Mouse (Mus musculus) brain, embryonic 14.5 days (tissue): ENCODE measurements around the gene Scd2.
"Not testable (repeated sequence)": the region's sequence is repeated elsewhere in the genome, so short reads cannot be mapped to it uniquely, and the experiment has no call there.

Experiments
- CTCF ChIP-seq: fragments of 200-500 bp; IDR thresholded peaks from 2 replicates; pipeline ENCODE4 v1.5.1; 2012; ENCODE audit warnings: inconsistent platforms, mild to moderate bottlenecking, moderate library complexity, borderline replicate concordance; ENCODE audit not compliant: insufficient read depth, insufficient read length; ENCODE audit errors: extremely low read depth
- POLR2A ChIP-seq: fragments of 200-500 bp; IDR thresholded peaks from 2 replicates; pipeline ENCODE4 v1.6.1; 2012; ENCODE audit warnings: mild to moderate bottlenecking, inconsistent platforms, borderline replicate concordance; ENCODE audit not compliant: poor library complexity, insufficient read depth, insufficient read length, severe bottlenecking; ENCODE audit errors: extremely low read depth

GRCm38 (mm10) chr19:44251138-44251537, 42.3 kb upstream of the Scd2 start:
- not testable (repeated sequence) for TF ChIP-seq CTCF, POLR2A
